Mouse (Mus musculus) heart, adult 18-20 months (tissue): ENCODE measurements around the gene AW551984. TPM values are rescaled to one million over a fixed set of nuclear protein-coding genes. Genes with fewer than 3 reads are reported as not detected.

ENCODE experiments used
- total RNA-seq, 2 experiments: library from RNA; stranded (reverse); gene quantifications; 2 replicates each; pipeline ENCODE4 v1.2.3; 2021

The AW551984 gene
- total RNA-seq, 2 experiments from 2014 or later = 0.13 to 0.22 TPM

Other genes with a start within 250 kb of the AW551984 start
- not detected for gene Olfr951, start 217.0 kb downstream of the AW551984 start, total RNA-seq
- not detected for gene Olfr952, start 177.3 kb downstream of the AW551984 start, total RNA-seq
- gene Olfr954, start 147.7 kb downstream of the AW551984 start, total RNA-seq = not detected
- gene Olfr955, start 132.5 kb downstream of the AW551984 start, total RNA-seq = not detected
- gene Olfr44, start 110.4 kb downstream of the AW551984 start, total RNA-seq = not detected
- gene Olfr957, start 88.6 kb downstream of the AW551984 start, total RNA-seq = not detected
- gene Olfr958, start 50.3 kb downstream of the AW551984 start, total RNA-seq = not detected
- not detected for gene Olfr959, start 28.8 kb downstream of the AW551984 start, total RNA-seq
- gene Olfr148, start 6.3 kb upstream of the AW551984 start, total RNA-seq = not detected
- not detected for gene Olfr960, start 17.0 kb upstream of the AW551984 start, total RNA-seq
- not detected for gene Olfr961, start 40.7 kb upstream of the AW551984 start, total RNA-seq
- not detected for gene Olfr963, start 62.8 kb upstream of the AW551984 start, total RNA-seq
- gene Olfr149, start 102.7 kb upstream of the AW551984 start, total RNA-seq = not detected
- gene Olfr965, start 107.0 kb upstream of the AW551984 start, total RNA-seq = not detected
- not detected for gene Olfr150, start 126.6 kb upstream of the AW551984 start, total RNA-seq
- gene Olfr967, start 141.8 kb upstream of the AW551984 start, total RNA-seq = not detected
- gene Olfr968, start 178.8 kb upstream of the AW551984 start, total RNA-seq = not detected
- gene Olfr969, start 186.5 kb upstream of the AW551984 start, total RNA-seq = not detected
- gene Olfr970, start 204.5 kb upstream of the AW551984 start, total RNA-seq = not detected
- gene Olfr971, start 232.5 kb upstream of the AW551984 start, total RNA-seq = not detected